Mouse (Mus musculus): ENCODE results near the gene Zfp821. TPM values are rescaled to one million over a fixed set of nuclear protein-coding genes. Genes with fewer than 3 reads are reported as not detected.

The Zfp821 gene
- polyA plus RNA-seq (2017; shearing (Covaris generic)): 1 to 10 TPM; 5.1 to 5.5 TPM

DNA sequence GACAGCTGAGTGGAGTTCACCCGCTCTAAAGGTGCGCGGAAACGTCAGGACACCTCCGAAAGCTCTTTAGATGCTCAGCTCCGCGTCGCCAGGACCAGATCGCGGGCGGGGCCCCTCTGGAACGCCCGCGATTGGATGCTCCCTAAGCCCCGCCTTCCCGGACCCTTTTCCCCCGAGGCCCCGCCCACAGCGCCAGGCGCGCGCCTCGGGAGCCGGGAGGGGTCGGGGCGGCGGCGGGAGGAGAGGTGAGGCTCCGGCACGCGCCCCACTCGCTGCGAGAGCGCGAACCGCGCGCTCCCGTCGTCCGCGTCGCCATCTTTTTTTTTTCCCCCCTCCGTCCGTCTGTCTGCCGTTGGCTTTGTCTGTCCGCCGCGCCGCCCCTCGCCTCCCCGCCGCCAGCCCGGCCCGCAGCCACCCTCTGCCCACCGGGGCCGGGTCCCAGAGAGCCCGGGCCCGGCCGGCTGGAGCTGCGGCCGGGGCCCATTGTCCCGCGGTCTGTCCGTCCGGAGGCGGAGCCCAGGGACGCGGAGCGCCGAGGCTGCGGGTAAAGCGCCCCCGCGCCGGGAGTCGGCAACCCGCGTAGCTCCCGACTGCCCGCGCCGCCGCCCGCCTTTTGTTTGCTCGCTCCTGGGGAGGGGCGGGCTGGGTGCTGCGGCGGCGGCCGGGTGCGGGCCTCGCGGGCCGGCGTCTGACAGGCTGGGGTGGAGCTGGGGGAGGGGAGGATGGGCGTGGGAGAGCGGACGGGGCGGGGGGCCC is at the start of gene Zfp821:
TSS of gene Zfp821 (plus strand) at position 227 of the 756 bp plus-strand sequence.
- ATAC-seq: peak; percentile 81

DNA sequence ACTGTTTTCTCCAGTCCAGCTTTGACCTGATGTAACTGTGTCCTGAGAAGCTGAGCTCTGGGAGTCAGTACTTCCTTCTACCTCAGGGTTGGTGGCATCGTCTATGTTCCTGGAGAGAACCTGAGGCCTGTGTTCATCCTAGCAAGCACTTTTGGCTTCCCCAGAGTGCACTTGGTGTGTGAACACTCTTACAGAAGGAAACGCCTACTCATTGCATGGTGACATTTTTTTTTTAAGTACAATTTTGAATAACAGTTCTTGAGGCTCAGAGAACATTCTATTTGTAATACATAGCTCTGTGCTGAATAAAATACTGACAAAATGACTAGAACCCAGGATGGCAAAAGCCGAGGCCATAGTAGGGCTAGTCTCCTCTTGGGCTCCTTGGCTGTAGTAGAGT is 48.5 kb upstream of the Zfp821 start:
- ATAC-seq: no peak

- no peak for ATAC-seq
These were observed 43.0 kb upstream of the Zfp821 start for GRCm38 (mm10) chr8:109662328-109662727.

DNA sequence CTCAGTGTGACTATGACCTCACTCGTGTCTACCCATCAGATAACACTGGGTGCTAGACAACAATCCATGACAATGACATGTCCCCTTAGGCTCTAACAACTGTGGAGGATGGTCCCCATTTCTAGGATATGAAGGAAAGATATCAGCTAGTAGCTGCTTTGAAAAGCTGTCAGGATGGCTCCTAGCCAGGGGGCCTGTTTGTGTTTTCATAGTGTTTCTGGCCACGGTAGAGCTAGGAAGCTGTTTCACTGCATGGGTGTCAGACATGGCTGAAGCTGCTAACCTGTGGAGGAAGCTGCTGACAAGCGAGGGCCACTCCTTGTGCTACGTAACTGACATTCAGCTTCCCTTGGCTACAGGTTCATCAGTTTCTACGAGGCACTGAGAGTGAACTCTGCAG is 38.7 kb upstream of the Zfp821 start:
- no peak for ATAC-seq

DNA sequence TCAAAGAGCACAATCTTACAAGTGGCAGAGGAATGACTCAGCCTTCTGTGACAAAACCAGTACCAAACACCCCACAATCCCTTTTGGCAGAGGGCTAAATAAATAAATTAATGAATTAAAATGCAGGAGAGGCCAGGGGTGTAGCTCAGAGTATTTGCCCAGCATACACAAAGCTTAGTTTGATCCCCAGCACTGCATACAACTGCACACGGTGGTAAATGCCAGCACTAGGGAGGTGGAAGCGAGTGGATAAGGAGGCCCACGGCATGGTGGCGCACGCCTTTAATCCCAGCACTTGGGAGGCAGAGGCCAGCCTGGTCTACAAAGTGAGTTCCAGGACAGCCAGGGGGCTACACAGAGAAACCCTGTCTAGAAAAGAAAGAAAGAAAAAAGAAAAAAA is 32.7 kb upstream of the Zfp821 start:
- ATAC-seq: no peak

GRCm38 (mm10) chr8:109673596-109673995 is 31.8 kb upstream of the Zfp821 start:
- no peak for ATAC-seq

GRCm38 (mm10) chr8:109675896-109676643 is 29.3 kb upstream of the Zfp821 start:
- no peak for ATAC-seq

DNA sequence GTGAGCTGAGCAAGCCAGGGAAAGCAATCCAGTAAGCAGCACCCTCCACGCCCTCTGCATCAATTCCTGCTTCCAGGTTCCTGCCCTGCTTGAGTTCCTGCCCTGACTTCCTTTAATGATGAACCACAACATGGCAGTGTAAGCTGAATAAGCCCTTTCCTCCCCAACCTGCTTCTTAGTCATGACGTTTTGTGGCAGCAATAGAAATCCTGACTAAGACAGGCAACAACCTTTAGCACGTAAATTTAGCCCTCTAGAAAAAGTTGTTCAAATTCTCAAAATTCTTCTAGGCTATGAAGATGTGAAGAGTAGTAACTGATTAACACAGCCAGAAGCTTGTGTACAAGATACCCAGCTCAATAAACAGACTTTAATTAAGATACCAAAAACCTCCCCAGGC is 23.8 kb upstream of the Zfp821 start:
- no peak for ATAC-seq

- no peak for ATAC-seq
These were observed 23.2 kb upstream of the Zfp821 start for GRCm38 (mm10) chr8:109682120-109682519.

GRCm38 (mm10) chr8:109687248-109687647 is 18.1 kb upstream of the Zfp821 start:
- no peak for ATAC-seq

GRCm38 (mm10) chr8:109691769-109692168 is 13.6 kb upstream of the Zfp821 start:
- ATAC-seq: peak; percentile 9

DNA sequence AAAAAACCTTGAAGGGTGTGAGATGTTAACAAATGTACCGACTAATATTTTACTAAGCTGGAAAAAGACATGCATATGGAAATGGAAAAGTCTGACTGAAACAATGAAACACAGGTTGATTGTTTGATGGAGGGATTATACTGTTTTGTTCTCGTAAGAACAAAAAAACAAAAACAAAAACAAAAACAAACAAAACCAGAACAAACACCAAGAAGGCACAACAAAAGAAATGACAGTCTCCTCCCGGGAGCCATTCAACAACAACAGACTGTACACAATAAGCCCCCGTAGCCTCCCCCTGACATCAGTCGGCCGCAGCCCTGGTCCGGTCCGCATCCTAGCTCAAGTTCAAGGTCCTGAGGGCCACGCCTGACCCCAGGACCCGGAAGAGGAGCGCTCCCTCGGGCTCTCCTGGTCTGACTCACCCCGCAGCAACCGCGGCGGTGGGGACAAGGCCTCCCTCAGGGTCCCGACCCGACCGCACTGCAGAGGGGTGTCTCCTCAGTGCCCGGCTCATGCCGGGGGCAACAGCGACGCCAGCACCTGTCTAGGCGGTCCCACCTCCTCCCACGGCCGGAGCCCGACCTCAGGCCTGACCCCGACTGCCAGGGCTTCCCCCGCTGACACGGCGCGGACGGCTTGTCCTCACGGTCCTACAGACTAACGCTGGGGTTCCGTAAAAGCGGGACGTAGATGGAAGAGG is 12.8 kb upstream of the Zfp821 start:
- peak; percentile 20 for ATAC-seq

GRCm38 (mm10) chr8:109693146-109693900 is 12.0 kb upstream of the Zfp821 start, which contains the start of gene Ist1:
Gene Ist1, minus strand, starts transcription at chr8:109693260.
- peak; percentile 94 for ATAC-seq

DNA sequence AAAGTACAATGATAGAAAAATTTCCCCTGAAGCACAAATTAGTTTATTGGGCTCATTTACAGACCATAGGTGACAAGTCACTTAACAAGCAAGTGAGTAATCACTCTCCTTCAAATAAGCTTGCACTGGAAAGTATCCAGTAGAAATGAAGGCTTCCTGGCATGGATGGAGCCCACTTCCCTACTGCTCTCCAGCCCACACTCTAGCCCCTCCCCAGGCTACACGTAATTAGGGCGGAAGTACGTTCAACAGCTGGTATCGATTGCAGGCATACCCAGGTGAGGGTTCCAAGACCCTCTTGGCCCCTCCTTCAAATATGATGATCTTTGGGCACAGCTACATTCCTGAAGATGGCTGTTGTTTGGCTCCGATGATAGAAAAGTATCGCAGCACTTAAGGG is 11.2 kb upstream of the Zfp821 start:
- ATAC-seq: no peak

DNA sequence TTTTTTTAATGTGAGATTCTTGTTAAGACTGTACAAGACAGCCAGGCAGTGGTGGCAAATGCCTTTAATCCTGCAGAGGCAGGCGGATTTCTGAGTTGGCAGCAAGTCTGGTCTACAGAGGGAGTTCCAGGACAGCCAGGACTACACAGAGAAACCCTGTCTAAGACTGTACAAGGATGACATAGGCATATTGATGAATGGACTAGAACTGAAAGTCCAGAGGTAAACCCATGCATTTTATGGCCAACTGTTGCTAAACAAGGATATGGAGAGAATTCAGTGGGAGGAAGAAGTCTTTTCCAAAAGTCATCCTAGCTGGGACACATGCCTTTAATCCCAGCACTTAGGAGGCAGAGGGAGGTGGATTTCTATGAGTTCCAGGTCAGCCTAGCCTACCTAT is 7.6 kb upstream of the Zfp821 start:
- ATAC-seq: no peak

- no peak for ATAC-seq
These were observed 6.9 kb upstream of the Zfp821 start for GRCm38 (mm10) chr8:109698477-109698876.

DNA sequence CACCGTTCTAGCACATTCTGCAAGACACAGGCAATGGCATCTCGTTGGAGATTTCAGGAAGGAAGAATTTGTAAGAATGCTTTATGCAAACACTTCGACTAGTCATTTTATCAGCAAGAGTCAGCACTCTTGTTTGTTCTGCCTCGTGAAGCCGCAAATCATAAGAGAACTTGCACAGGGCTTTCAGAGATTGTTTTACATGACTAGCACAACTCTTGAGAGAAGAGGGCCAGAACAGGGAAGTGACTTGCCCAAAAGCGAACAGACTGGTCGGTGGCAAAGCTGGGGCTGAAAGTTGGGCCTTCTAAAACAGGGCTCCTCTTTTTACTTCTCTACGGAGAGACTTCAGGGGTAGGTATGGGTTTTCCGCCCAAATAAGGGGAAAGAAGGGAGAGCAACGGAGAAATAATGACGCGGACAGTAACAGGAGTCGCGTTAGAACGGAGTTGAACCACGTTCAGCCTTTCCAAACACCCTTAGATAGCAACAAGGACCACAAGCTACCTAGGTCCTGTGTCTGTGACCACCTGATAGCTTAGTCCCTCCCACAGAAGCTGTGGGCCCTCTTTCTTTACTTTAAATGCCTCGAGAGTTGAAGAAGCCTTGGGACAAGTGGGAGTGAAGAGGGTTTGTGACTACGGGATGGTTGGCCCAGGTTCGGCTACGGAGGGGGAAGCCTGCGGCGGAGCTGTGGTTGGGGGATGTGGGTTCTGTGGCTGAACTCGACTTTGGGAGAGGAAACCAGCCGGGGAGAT is 604 bp upstream of the Zfp821 start:
- no peak for ATAC-seq

DNA sequence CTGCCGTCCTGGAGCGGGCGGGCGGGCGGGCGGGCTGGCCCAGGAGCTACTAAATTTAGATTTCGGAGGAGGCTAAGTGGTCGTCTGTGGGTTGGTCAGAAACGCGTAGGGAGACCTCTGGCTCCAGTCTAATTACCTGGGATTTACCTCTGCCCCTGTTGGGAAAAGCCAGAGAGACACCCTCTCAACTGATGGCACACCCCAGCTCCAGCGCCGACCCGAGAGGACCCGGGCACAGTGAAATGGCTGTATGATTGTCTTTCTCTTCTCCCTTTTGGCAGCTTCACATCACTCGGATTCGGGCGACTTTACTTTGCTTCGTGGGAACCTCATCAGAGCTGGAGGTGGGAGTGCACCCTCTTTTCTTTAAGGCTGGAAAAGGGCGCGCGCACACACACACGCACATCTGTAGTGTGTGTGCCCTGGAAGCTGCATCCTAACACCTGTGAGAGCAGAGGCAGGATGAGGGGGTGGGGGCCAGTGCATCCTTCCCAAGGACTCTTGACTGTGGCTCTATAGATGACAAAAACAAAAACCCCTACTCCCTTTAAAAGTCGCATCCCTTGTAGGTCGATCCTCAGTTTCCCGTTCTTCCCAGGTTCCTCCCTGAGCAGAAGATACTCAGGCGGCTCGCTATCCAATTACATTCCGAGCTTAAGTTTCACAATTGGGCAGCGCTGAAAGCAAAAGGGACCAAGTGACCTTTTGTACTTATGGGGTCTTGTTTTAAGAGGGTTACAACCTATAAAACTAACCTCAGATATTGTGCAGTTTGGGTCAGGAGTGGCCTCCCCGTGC is 929 bp downstream of the Zfp821 start:
- ATAC-seq: no peak

DNA sequence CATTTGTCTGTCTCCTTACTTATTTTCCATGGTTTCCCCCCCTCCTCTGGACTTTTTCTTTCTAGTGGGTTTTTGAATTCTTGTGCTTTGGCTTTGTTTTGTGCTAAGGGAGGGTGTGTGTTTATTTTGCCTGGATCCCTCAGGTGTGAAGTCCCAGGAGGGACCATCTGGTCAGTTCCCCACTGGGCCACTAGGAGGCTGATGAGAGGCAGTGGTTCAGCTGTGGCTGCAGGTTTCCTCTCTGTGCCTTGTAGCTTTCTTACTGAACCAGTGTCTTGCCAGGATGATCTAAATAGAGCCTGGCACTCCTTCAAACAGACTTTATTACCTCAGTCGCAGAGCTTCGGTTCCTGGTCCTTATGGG is 1.5 kb downstream of the Zfp821 start:
- peak; percentile 47 for ATAC-seq

DNA sequence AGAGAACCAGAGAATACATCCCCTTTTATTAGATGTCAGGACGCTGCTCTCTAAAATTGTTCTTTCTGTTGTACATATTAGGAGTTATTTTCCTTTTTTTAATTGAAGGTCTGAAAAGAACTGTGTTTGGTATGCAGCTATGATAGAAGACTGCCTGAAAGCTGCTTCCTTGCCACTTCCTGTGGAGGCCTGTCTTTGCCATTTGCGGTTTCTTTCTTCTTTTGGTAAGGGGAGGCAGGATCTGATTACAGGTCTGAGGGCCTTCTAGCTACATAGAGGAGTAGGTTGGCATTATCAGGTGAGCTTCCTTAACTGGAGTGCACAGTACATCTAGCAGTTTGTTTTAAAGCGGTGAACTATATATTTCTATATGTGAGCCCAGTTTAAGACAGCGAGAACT is 2.6 kb downstream of the Zfp821 start:
- ATAC-seq: peak; percentile 54

DNA sequence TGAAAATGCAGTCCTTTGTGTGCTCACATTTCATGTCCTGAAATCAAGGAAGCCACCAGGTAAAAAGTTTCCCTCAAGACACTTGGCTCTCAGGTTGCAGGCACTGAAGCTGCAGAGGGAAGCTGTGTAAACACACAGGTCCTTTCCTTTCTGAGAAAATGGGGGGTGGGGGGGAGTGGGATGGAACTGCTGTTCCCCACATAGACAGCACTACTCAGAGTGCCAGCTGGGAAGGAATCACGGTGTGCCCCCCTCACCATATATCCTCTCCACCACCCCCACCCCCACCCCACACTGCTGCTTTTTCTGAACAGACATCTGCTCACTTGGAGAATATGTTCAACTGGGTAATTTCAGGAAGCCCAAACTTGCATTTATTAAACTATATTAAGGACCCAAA is 7.2 kb downstream of the Zfp821 start:
- no peak for ATAC-seq

Data from activated CD4-positive, CD25-positive, alpha-beta regulatory T cell, adult 4 months (primary cell).